Mouse (Mus musculus) liver, embryonic 14.5 days (tissue): ENCODE results near the gene Bcl2. TPM values are rescaled to one million over a fixed set of nuclear protein-coding genes. Genes with fewer than 3 reads are reported as not detected.
A peak's percentile ranks its signal among the peaks of the same experiment; 100 is the strongest.

Experiments
- ATAC-seq: fragments of 200-750 bp; cut with Nextera tagmentation; 2 replicates; pipeline ENCODE4 v1.8.0; 2017; ENCODE audit warnings: moderate number of reproducible peaks, mild to moderate bottlenecking, moderate library complexity; ENCODE audit not compliant: insufficient read depth
- DNase-seq, 3 experiments: peaks; one replicate each; pipeline ENCODE4 v3.0.0-alpha.2; 2012 to 2013; ENCODE audit warnings: low read depth in 3 of 3, low spot score in 3 of 3
- H3K27ac ChIP-seq: fragments of 300-500 bp; sonication (generic); 2 replicates; pipeline ENCODE4 v1.5.1; 2014; ENCODE audit warnings: moderate library complexity, mild to moderate bottlenecking, control low read depth, inconsistent platforms
- H3K27me3 ChIP-seq: fragments of 300-500 bp; sonication (generic); 2 replicates; pipeline ENCODE4 v1.6.1; 2014; ENCODE audit warnings: mild to moderate bottlenecking, low read length, moderate library complexity; ENCODE audit not compliant: control insufficient read depth, insufficient read depth
- H3K36me3 ChIP-seq: fragments of 300-500 bp; sonication (generic); replicated peaks from 2 replicates; pipeline ENCODE4 v1.6.1; 2014; ENCODE audit warnings: low read depth; ENCODE audit not compliant: control insufficient read depth, insufficient read depth
- H3K4me1 ChIP-seq, 2 experiments: fragments of 200-500 bp in 1 of 2; fragments of 300-500 bp in 1 of 2; sonication (generic) in 1 of 2; replicated peaks; 2 replicates each; pipeline ENCODE4 v1.6.1; 2012 to 2014; ENCODE audit warnings: antibody characterized with exemption in 1 of 2, inconsistent platforms in 1 of 2, low read length in 1 of 2; ENCODE audit not compliant: control insufficient read depth in 2 of 2, insufficient read depth in 2 of 2
- H3K4me2 ChIP-seq: fragments of 300-500 bp; sonication (generic); 2 replicates; pipeline ENCODE4 v1.6.1; 2014; ENCODE audit warnings: low read depth, mild to moderate bottlenecking, control low read depth, moderate library complexity
- H3K4me3 ChIP-seq, 2 experiments: fragments of 200-500 bp in 1 of 2; fragments of 300-500 bp in 1 of 2; sonication (generic) in 1 of 2; 2 replicates each; pipeline ENCODE4 v1.5.1; 2012 to 2014; ENCODE audit warnings: low read depth in 2 of 2, low read length in 2 of 2, mild to moderate bottlenecking in 2 of 2, control low read depth in 1 of 2, inconsistent platforms in 1 of 2, moderate library complexity in 1 of 2; ENCODE audit not compliant: insufficient read depth in 1 of 2
- H3K9ac ChIP-seq: fragments of 300-500 bp; sonication (generic); replicated peaks from 2 replicates; pipeline ENCODE4 v1.6.1; 2014; ENCODE audit warnings: mild to moderate bottlenecking, control low read depth, moderate library complexity
- H3K9me3 ChIP-seq: fragments of 300-500 bp; sonication (generic); 2 replicates; pipeline ENCODE4 v1.6.1; 2016; ENCODE audit warnings: low read length, mixed read lengths; ENCODE audit not compliant: control insufficient read depth
- CTCF ChIP-seq: IDR thresholded peaks from 2 replicates; pipeline ENCODE4 v1.5.1; 2016; ENCODE audit warnings: antibody characterized with exemption, low read depth, control low read depth
- EP300 ChIP-seq: IDR thresholded peaks from 2 replicates; pipeline ENCODE4 v1.6.1; 2016; ENCODE audit warnings: antibody characterized with exemption, low read depth
- WGBS: fragments of 180-500 bp; shearing (Covaris S2); extraction: QIAGEN DNeasy Blood & Tissue Kit; methylation state at CpG from one replicate; pipeline ENCODE4 v1.1.7; 2014; ENCODE audit not compliant: insufficient replicate concordance; 5-methylcytosine and 5-hydroxymethylcytosine counted together
- polyA plus RNA-seq, 2 experiments: library from polyadenylated mRNA; depleted of rRNA in 1 of 2; stranded (reverse) in 1 of 2; unstranded in 1 of 2; fragments of >200 nt; fragmentation: Nextera tagmentation in 1 of 2; extraction: Ambion mirVana in 1 of 2; gene quantifications; 2 replicates each; pipeline versions ENCODE4 v1.2.1 to v1.2.3; 2012 to 2014

Gene Bcl2
- polyA plus RNA-seq, 2 experiments = 0.38 to 0.43 TPM

- H3K4me2 ChIP-seq = no peak overlapping the region
- H3K4me1 ChIP-seq = peaks cover 0 to 6% of the 10 kb centered on the region in 2 experiments; a peak in 1 of 4 replicates
- no peak overlapping the region for H3K4me3 ChIP-seq
- ATAC-seq = no peak; the same call in 1 of the 2 replicates
- no peak for DNase-seq
- H3K9ac ChIP-seq = no peak overlapping the region
- WGBS = 43% methylated on average over 3 of the region's 3 CpGs
- no peaks in the 10 kb centered on the region for H3K27me3 ChIP-seq
- H3K27ac ChIP-seq = no peak overlapping the region
- H3K9me3 ChIP-seq = no peaks in the 10 kb centered on the region
- no peaks in the 10 kb centered on the region for H3K36me3 ChIP-seq
- TF ChIP-seq CTCF (peak; percentile 49), EP300 (no peak)
Measured at GRCm38 (mm10) chr1:106628718-106629469, 85.2 kb downstream of the Bcl2 start.

- ATAC-seq (no peak), DNase-seq (no peak)
- H3K9ac ChIP-seq = no peak overlapping the region
- H3K4me1 ChIP-seq = peaks cover 0 to 6% of the 10 kb centered on the region in 2 experiments; a peak in 1 of 4 replicates
- H3K9me3 ChIP-seq = no peaks in the 10 kb centered on the region
- no peaks in the 10 kb centered on the region for H3K36me3 ChIP-seq
- no peak for TF ChIP-seq EP300
- no peak for TF ChIP-seq CTCF
- no peak overlapping the region for H3K4me2 ChIP-seq
- H3K4me3 ChIP-seq = no peak overlapping the region
- H3K27me3 ChIP-seq = no peaks in the 10 kb centered on the region
- no peak overlapping the region for H3K27ac ChIP-seq
Measured at GRCm38 (mm10) chr1:106628279-106628678, 85.8 kb downstream of the Bcl2 start.

DNA sequence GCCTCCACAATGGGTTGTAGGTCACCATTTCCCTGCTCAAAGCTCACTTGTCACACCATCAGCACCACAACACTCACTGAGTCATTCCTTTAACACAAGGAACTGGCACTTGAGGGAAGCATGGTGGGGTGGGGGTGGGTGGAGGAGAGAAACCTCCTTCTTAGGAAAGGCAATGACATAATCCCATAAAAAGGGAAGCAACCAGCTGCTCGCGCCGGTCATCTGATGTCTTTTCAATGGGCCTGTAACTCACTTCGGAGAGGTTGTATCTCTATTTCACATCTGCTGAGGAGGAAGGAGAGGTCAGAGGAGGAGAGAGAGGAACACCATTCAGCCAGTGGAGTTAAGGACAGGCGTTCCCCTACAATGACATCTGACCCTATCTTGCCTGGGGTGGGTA, 86.8 kb downstream of the Bcl2 start:
- DNase-seq (peak in 1 of 3 experiments; percentile 13), ATAC-seq (no peak)
- H3K4me3 ChIP-seq = no peak overlapping the region
- H3K36me3 ChIP-seq = no peaks in the 10 kb centered on the region
- H3K4me1 ChIP-seq = peaks cover 0 to 6% of the 10 kb centered on the region in 2 experiments; a peak in 1 of 4 replicates
- 17% methylated on average over 5 of the region's 5 CpGs for WGBS
- H3K9me3 ChIP-seq = no peaks in the 10 kb centered on the region
- TF ChIP-seq CTCF (no peak), EP300 (no peak)
- H3K27me3 ChIP-seq = no peaks in the 10 kb centered on the region
- H3K4me2 ChIP-seq = no peak overlapping the region
- no peak overlapping the region for H3K27ac ChIP-seq
- H3K9ac ChIP-seq = no peak overlapping the region

DNA sequence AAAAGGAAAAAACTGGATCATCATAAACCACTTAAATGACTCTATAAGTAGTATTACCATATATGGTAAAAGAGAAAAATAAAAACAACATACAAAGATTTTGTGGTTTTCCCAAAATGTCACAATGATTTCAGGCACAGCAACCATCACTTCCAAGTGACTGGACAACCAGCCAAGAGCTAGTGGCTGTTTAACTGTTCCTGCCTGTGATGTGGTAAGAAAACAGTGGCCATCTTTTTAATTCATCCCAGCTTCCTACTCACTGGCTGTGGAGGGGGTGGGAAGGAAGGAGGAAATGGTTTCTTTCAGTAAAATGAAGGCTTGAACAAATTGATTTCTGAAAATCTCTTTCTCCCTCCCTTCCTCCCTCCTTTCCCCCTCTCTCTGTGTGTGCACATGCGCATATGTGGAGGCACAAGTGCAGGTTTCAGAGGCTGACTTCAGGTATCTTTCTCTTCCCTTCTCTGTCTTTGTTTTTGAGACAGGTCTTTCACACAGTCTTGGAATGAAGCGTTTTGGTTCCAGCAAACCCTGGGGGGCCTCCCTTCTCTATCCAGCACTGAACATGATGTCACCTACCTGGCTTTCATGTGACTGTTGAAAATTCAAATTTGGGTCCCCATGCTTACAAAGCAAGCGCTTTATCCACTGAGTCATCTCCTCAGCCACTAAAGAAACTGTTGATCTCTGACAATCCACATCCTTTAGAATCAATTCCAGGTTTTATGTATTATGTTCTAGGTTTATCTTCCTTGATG, 93.7 kb downstream of the Bcl2 start:
- H3K9ac ChIP-seq = no peak overlapping the region
- WGBS = 57% methylated on average over 3 of the region's 3 CpGs
- no peak overlapping the region for H3K4me2 ChIP-seq
- H3K27ac ChIP-seq = no peak overlapping the region
- TF ChIP-seq CTCF (no peak), EP300 (no peak)
- H3K27me3 ChIP-seq = no peaks in the 10 kb centered on the region
- H3K4me3 ChIP-seq = no peak overlapping the region
- H3K9me3 ChIP-seq = no peaks in the 10 kb centered on the region
- H3K4me1 ChIP-seq = no peaks in the 10 kb centered on the region
- ATAC-seq (no peak), DNase-seq (no peak)
- no peaks in the 10 kb centered on the region for H3K36me3 ChIP-seq

GRCm38 (mm10) chr1:106618814-106619213, 95.3 kb downstream of the Bcl2 start:
- no peaks in the 10 kb centered on the region for H3K4me1 ChIP-seq
- H3K4me3 ChIP-seq = no peak overlapping the region
- no peak overlapping the region for H3K4me2 ChIP-seq
- no peaks in the 10 kb centered on the region for H3K9me3 ChIP-seq
- H3K27me3 ChIP-seq = no peaks in the 10 kb centered on the region
- ATAC-seq (no peak), DNase-seq (no peak)
- WGBS = 70% methylated on average over 3 of the region's 3 CpGs
- H3K36me3 ChIP-seq = no peaks in the 10 kb centered on the region
- H3K27ac ChIP-seq = no peak overlapping the region
- H3K9ac ChIP-seq = no peak overlapping the region
- TF ChIP-seq EP300 (no peak), CTCF (no peak)
